Mouse (Mus musculus) lung, postnatal 0 days (tissue): ENCODE measurements around the gene Olfr699. TPM values are rescaled to one million over a fixed set of nuclear protein-coding genes. Genes with fewer than 3 reads are reported as not detected.
A peak's percentile ranks its signal among the peaks of the same experiment; 100 is the strongest.
"Not testable (repeated sequence)": the region's sequence is repeated elsewhere in the genome, so short reads cannot be mapped to it uniquely, and the experiment has no call there.

Experiments used
- ATAC-seq: fragments of 200-750 bp; cut with Nextera tagmentation; 2 replicates; pipeline ENCODE4 v1.8.0; 2017; ENCODE audit warnings: moderate library complexity
- DNase-seq: peaks from one replicate; pipeline ENCODE4 v3.0.0-alpha.2; 2016; ENCODE audit warnings: low spot score
- H3K27ac ChIP-seq: fragments of 300-500 bp; sonication (generic); 2 replicates; pipeline ENCODE4 v1.5.1; 2014; ENCODE audit warnings: antibody characterized with exemption, mild to moderate bottlenecking, low read length, mixed read lengths
- H3K27me3 ChIP-seq: fragments of 300-500 bp; sonication (generic); replicated peaks from 2 replicates; pipeline ENCODE4 v1.6.1; 2014; ENCODE audit warnings: low read length, mixed read lengths; ENCODE audit not compliant: insufficient read depth
- H3K36me3 ChIP-seq: fragments of 300-500 bp; sonication (generic); 2 replicates; pipeline ENCODE4 v1.6.1; 2014; ENCODE audit warnings: low read length, mixed read lengths; ENCODE audit not compliant: insufficient read depth
- H3K4me1 ChIP-seq: fragments of 300-500 bp; sonication (generic); 2 replicates; pipeline ENCODE4 v1.6.1; 2014; ENCODE audit warnings: antibody characterized with exemption, low read depth, low read length, mixed read lengths; ENCODE audit not compliant: insufficient read depth
- H3K4me2 ChIP-seq: fragments of 300-500 bp; sonication (generic); replicated peaks from 2 replicates; pipeline ENCODE4 v1.6.1; 2014; ENCODE audit warnings: low read depth, mild to moderate bottlenecking, low read length, moderate library complexity, mixed read lengths
- H3K4me3 ChIP-seq: fragments of 300-500 bp; sonication (generic); 2 replicates; pipeline ENCODE4 v1.5.1; 2014; ENCODE audit warnings: low read depth, low read length
- H3K9ac ChIP-seq: fragments of 300-500 bp; sonication (generic); replicated peaks from 2 replicates; pipeline ENCODE4 v1.6.1; 2014; ENCODE audit warnings: low read depth, mild to moderate bottlenecking
- H3K9me3 ChIP-seq: fragments of 300-500 bp; sonication (generic); 2 replicates; pipeline ENCODE4 v1.6.1; 2016; ENCODE audit warnings: low read length, mixed read lengths
- CTCF ChIP-seq: IDR thresholded peaks from 2 replicates; pipeline ENCODE4 v1.5.1; 2016; ENCODE audit warnings: antibody characterized with exemption, mild to moderate bottlenecking
- EP300 ChIP-seq: IDR thresholded peaks from 2 replicates; pipeline ENCODE4 v1.6.1; 2016; ENCODE audit warnings: antibody characterized with exemption, mild to moderate bottlenecking, control low read depth
- WGBS: fragments of 180-500 bp; shearing (Covaris S2); extraction: QIAGEN DNeasy Blood & Tissue Kit; methylation state at CpG from one replicate; pipeline ENCODE4 v1.1.7; 2014; 5-methylcytosine and 5-hydroxymethylcytosine counted together
- polyA plus RNA-seq: library from polyadenylated mRNA; unstranded; fragments of >200 nt; fragmentation: Nextera tagmentation; extraction: Ambion mirVana; gene quantifications from 2 replicates; pipeline ENCODE4 v1.2.1, GENCODE M21; 2015

The Olfr699 gene
- not detected in 2 replicates for polyA plus RNA-seq

DNA sequence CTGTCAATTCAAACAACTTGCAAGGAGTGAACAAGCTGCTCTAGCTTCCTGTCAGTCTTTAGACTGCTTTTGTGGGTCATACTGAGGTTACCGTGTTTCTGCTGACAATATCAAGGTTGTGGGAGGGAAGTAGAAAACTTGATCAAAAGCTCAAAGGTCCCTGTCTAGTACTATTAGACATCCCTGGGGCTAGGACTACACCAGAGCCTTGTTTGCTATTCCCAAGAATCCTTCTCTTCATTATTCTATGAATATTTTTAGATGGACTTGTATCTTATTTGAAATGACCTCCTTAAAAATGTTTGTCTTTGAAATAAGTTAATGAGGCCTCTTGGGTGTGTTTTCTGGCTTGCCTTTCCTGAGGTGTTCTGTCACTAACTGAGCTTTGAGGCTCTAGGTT, at the start of gene Olfr699:
TSS of gene Olfr699 (minus strand) at position 101 of the 400 bp plus-strand sequence.
- Histone ChIP-seq H3K27me3 (no peaks in the 10 kb centered on the region), H3K36me3 (no peaks in the 10 kb centered on the region), H3K4me1 (no peaks in the 10 kb centered on the region), H3K4me2 (no peak within 1 kb of the TSS), H3K9ac (no peak within 1 kb of the TSS), H3K27ac (no peak within 1 kb of the TSS), H3K9me3 (no peaks in the 10 kb centered on the region), H3K4me3 (no peak within 1 kb of the TSS)
- ATAC-seq = no peak
- TF ChIP-seq CTCF (no peak), EP300 (no peak)
- WGBS = 63% methylated on average over 1 of the region's 1 CpGs
- no peak for DNase-seq

GRCm38 (mm10) chr7:106833793-106834192, 40.8 kb upstream of the Olfr699 start, which contains the start of gene Olfr702:
Gene Olfr702, minus strand, starts transcription at chr7:106833893.
- H3K9me3 ChIP-seq = no peaks in the 10 kb centered on the region
- no peak within 1 kb of the TSS for H3K9ac ChIP-seq
- no peak within 1 kb of the TSS for H3K4me2 ChIP-seq
- H3K36me3 ChIP-seq = no peaks in the 10 kb centered on the region
- TF ChIP-seq CTCF (no peak), EP300 (no peak)
- DNase-seq (no peak), ATAC-seq (no peak)
- H3K4me1 ChIP-seq = no peaks in the 10 kb centered on the region
- no peaks in the 10 kb centered on the region for H3K27me3 ChIP-seq
- H3K27ac ChIP-seq = no peak within 1 kb of the TSS
- no peak within 1 kb of the TSS for H3K4me3 ChIP-seq

DNA sequence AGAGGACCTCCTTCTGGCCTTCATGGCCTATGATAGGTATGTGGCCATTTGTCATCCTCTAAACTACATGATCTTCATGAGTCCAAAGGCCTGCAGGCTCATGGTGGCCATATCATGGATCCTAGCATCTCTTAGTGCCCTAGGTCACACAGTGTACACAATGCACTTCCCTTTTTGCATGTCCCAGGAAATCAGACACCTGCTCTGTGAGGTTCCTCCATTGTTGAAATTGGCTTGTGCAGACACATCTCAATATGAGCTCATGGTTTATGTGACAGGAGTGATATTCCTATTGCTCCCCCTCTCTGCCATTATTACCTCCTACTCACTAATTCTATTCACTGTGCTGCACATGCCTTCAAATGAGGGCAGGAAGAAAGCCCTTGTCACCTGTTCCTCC, 25.4 kb upstream of the Olfr699 start:
- no peak overlapping the region for H3K4me3 ChIP-seq
- H3K9me3 ChIP-seq = no peaks in the 10 kb centered on the region
- no peak overlapping the region for H3K4me2 ChIP-seq
- no peaks in the 10 kb centered on the region for H3K36me3 ChIP-seq
- ATAC-seq (no peak), DNase-seq (no peak)
- no peak overlapping the region for H3K9ac ChIP-seq
- no peaks in the 10 kb centered on the region for H3K4me1 ChIP-seq
- H3K27me3 ChIP-seq = no peaks in the 10 kb centered on the region
- no peak overlapping the region for H3K27ac ChIP-seq
- no peak for TF ChIP-seq EP300
- TF ChIP-seq CTCF = no peak

GRCm38 (mm10) chr7:106815775-106816174, 22.8 kb upstream of the Olfr699 start:
- no peak overlapping the region for H3K4me2 ChIP-seq
- DNase-seq (peak; percentile 12), ATAC-seq (no peak)
- H3K9me3 ChIP-seq = no peaks in the 10 kb centered on the region
- no peaks in the 10 kb centered on the region for H3K4me1 ChIP-seq
- no peak overlapping the region for H3K4me3 ChIP-seq
- H3K27ac ChIP-seq = no peak overlapping the region
- TF ChIP-seq CTCF (no peak), EP300 (no peak)
- H3K9ac ChIP-seq = no peak overlapping the region
- no peaks in the 10 kb centered on the region for H3K36me3 ChIP-seq
- no peaks in the 10 kb centered on the region for H3K27me3 ChIP-seq
- 19% methylated on average over 2 of the region's 2 CpGs for WGBS

GRCm38 (mm10) chr7:106813829-106814228, 20.8 kb upstream of the Olfr699 start, which contains the start of gene Olfr701:
Gene Olfr701, plus strand, starts transcription at chr7:106814129.
- ATAC-seq (no peak), DNase-seq (no peak)
- H3K27me3 ChIP-seq = no peaks in the 10 kb centered on the region
- H3K4me2 ChIP-seq = no peak within 1 kb of the TSS
- H3K9ac ChIP-seq = no peak within 1 kb of the TSS
- H3K9me3 ChIP-seq = no peaks in the 10 kb centered on the region
- H3K36me3 ChIP-seq = no peaks in the 10 kb centered on the region
- WGBS = 48% methylated on average over 2 of the region's 2 CpGs
- H3K4me1 ChIP-seq = no peaks in the 10 kb centered on the region
- TF ChIP-seq EP300 (no peak), CTCF (no peak)
- no peak within 1 kb of the TSS for H3K4me3 ChIP-seq
- no peak within 1 kb of the TSS for H3K27ac ChIP-seq

DNA sequence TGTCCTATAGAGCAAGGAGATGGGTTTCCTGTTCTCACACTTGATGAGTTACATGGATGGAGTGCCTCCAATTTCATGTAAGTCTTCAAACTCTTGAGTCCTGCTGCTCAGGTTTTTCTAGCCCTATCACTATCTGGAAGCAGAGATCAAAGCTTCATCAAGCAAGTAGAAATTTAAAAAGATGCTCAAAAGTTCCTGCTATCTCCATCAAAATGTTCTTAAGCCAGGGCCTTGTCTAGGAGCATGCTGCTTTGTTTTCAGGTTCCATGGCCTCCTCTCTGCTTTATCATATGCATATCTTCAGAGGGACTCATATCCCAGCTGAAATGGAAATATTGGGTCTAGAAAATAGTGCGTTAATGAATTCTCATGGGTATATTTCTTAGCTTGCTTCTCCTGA, 15.7 kb upstream of the Olfr699 start, which contains the start of gene Olfr700:
TSS of gene Olfr700 (minus strand) at position 101 of the 400 bp plus-strand sequence.
- H3K9ac ChIP-seq = no peak within 1 kb of the TSS
- no peak within 1 kb of the TSS for H3K4me2 ChIP-seq
- no peaks in the 10 kb centered on the region for H3K36me3 ChIP-seq
- TF ChIP-seq EP300 = no peak
- no peak for TF ChIP-seq CTCF
- 87% methylated on average over 1 of the region's 1 CpGs for WGBS
- H3K27ac ChIP-seq = no peak within 1 kb of the TSS
- no peaks in the 10 kb centered on the region for H3K4me1 ChIP-seq
- H3K27me3 ChIP-seq = no peaks in the 10 kb centered on the region
- ATAC-seq (no peak), DNase-seq (no peak)
- H3K9me3 ChIP-seq = no peaks in the 10 kb centered on the region
- no peak within 1 kb of the TSS for H3K4me3 ChIP-seq

GRCm38 (mm10) chr7:106788330-106788729, 4.7 kb downstream of the Olfr699 start:
- Histone ChIP-seq H3K4me2 (no peak overlapping the region), H3K27me3 (no peaks in the 10 kb centered on the region), H3K27ac (no peak overlapping the region), H3K9ac (no peak overlapping the region), H3K36me3 (no peaks in the 10 kb centered on the region), H3K4me3 (no peak overlapping the region), H3K9me3 (no peaks in the 10 kb centered on the region), H3K4me1 (no peaks in the 10 kb centered on the region)
- DNase-seq (no peak), ATAC-seq (no peak)
- TF ChIP-seq CTCF (no peak), EP300 (no peak)

DNA sequence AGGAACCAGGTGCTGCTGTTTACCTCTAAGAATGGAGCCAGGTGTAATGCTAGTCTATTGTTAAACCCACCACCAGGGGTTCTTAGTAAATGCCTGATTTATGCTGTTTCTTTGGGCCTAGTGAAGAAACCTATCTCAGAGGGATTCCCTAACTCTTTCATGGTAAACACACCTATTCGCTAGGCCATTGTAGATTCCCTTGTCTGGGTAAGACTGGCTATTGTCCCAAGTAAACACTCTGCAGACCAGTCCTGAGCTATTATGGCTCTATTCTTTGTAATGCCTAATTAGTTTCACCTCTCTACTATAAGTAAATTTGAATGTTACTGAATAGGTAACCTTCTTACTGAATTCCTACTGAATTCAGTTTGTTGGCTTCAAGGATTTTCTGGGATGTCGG, 32.0 kb downstream of the Olfr699 start:
- not testable (repeated sequence) for H3K4me2 ChIP-seq, ATAC-seq
- WGBS = 77% methylated on average over 2 of the region's 2 CpGs

More for the DNA sequence above, 32.0 kb downstream of the Olfr699 start:
- H3K9ac ChIP-seq, H3K4me3 ChIP-seq, H3K36me3 ChIP-seq, DNase-seq, H3K27ac ChIP-seq, H3K4me1 ChIP-seq, H3K27me3 ChIP-seq, H3K9me3 ChIP-seq: not testable (repeated sequence)
